Mouse (Mus musculus) cerebellum, adult 2 months (tissue): ENCODE data around the gene Ypel2.

Experiments used
- CTCF ChIP-seq: fragments of 200-500 bp; IDR thresholded peaks from 2 replicates; pipeline ENCODE4 v1.5.1; 2011; ENCODE audit warnings: low read depth, mild to moderate bottlenecking, control low read depth, low read length, moderate library complexity, borderline replicate concordance; ENCODE audit not compliant: insufficient read depth
- POLR2A ChIP-seq: fragments of 200-500 bp; IDR thresholded peaks from 2 replicates; pipeline ENCODE4 v1.6.1; 2011; ENCODE audit warnings: low read length, control low read depth, borderline replicate concordance; ENCODE audit not compliant: insufficient read depth

- TF ChIP-seq CTCF: no peak
- TF ChIP-seq POLR2A: no peak
These were observed 26.9 kb upstream of the Ypel2 start for GRCm38 (mm10) chr11:87020449-87020848.
